Mouse (Mus musculus) liver, postnatal 0 days (tissue): Measurements from ENCODE around the gene Gpr26.

ENCODE experiments used
- CTCF ChIP-seq: sonication (generic); IDR thresholded peaks from 2 replicates; pipeline ENCODE4 v1.5.1; 2016; ENCODE audit warnings: antibody characterized with exemption, low read depth
- EP300 ChIP-seq: IDR thresholded peaks from 2 replicates; pipeline ENCODE4 v1.6.1; 2016; ENCODE audit warnings: antibody characterized with exemption, low read depth, mild to moderate bottlenecking

- TF ChIP-seq CTCF (no peak), EP300 (no peak)
Measured at GRCm38 (mm10) chr7:131975867-131976266, 9.6 kb downstream of the Gpr26 start.
